Mouse (Mus musculus) heart, embryonic 14.5 days (tissue): Measurements from ENCODE around the gene Nolc1. TPM values are rescaled to one million over a fixed set of nuclear protein-coding genes. Genes with fewer than 3 reads are reported as not detected.

Experiments used
- ATAC-seq: fragments of 200-750 bp; cut with Nextera tagmentation; 2 replicates; pipeline ENCODE4 v1.8.0; 2017; ENCODE audit warnings: low read depth, moderate TSS enrichment; ENCODE audit not compliant: insufficient number of reproducible peaks, insufficient read depth, low FRiP score
- H3K27ac ChIP-seq, 2 experiments: fragments of 200-500 bp in 1 of 2; fragments of 300-500 bp in 1 of 2; sonication (generic) in 1 of 2; replicated peaks in 1 of 2; 2 replicates each; pipeline ENCODE4 v1.5.1; 2012 to 2014; ENCODE audit warnings: low read depth in 2 of 2, low read length in 2 of 2, control low read depth in 1 of 2, mild to moderate bottlenecking in 1 of 2, mixed read lengths in 1 of 2; ENCODE audit not compliant: control insufficient read depth in 1 of 2, insufficient read depth in 1 of 2
- H3K27me3 ChIP-seq: fragments of 300-500 bp; sonication (generic); 2 replicates; pipeline ENCODE4 v1.6.1; 2014; ENCODE audit warnings: mild to moderate bottlenecking, low read length, control low read depth; ENCODE audit not compliant: control insufficient read depth, insufficient read depth
- H3K36me3 ChIP-seq: fragments of 300-500 bp; sonication (generic); 2 replicates; pipeline ENCODE4 v1.6.1; 2014; ENCODE audit warnings: mild to moderate bottlenecking, control low read depth, low read length, mixed read lengths; ENCODE audit not compliant: control insufficient read depth, insufficient read depth
- H3K4me1 ChIP-seq, 2 experiments: fragments of 200-500 bp in 1 of 2; fragments of 300-500 bp in 1 of 2; sonication (generic) in 1 of 2; 2 replicates each; pipeline ENCODE4 v1.6.1; 2012 to 2014; ENCODE audit warnings: low read length in 2 of 2, control low read depth in 1 of 2, mixed read lengths in 1 of 2; ENCODE audit not compliant: control insufficient read depth in 2 of 2, insufficient read depth in 2 of 2
- H3K4me2 ChIP-seq: fragments of 300-500 bp; sonication (generic); 2 replicates; pipeline ENCODE4 v1.6.1; 2014; ENCODE audit warnings: mild to moderate bottlenecking, low read length
- H3K4me3 ChIP-seq, 2 experiments: fragments of 200-500 bp in 1 of 2; fragments of 300-500 bp in 1 of 2; sonication (generic) in 1 of 2; 2 replicates each; pipeline ENCODE4 v1.5.1; 2012 to 2014; ENCODE audit warnings: low read length in 2 of 2, mild to moderate bottlenecking in 2 of 2, control low read depth in 1 of 2, low read depth in 1 of 2, moderate library complexity in 1 of 2; ENCODE audit not compliant: control insufficient read depth in 1 of 2, insufficient read depth in 1 of 2
- H3K9ac ChIP-seq: fragments of 300-500 bp; sonication (generic); 2 replicates; pipeline ENCODE4 v1.6.1; 2014; ENCODE audit warnings: mild to moderate bottlenecking, low read length
- H3K9me3 ChIP-seq: fragments of 300-500 bp; sonication (generic); 2 replicates; pipeline ENCODE4 v1.6.1; 2016; ENCODE audit warnings: low read length, control low read depth; ENCODE audit not compliant: control insufficient read depth
- WGBS: fragments of 180-500 bp; shearing (Covaris S2); extraction: QIAGEN DNeasy Blood & Tissue Kit; methylation state at CpG from one replicate; pipeline ENCODE4 v1.1.7; 2014; 5-methylcytosine and 5-hydroxymethylcytosine counted together
- polyA plus RNA-seq: library from polyadenylated mRNA; unstranded; fragments of >200 nt; fragmentation: Nextera tagmentation; extraction: Ambion mirVana; gene quantifications from 2 replicates; pipeline ENCODE4 v1.2.1, GENCODE M21; 2014

Nolc1 gene
- polyA plus RNA-seq, 1 experiment from 2014 or later = 37.1 TPM

DNA sequence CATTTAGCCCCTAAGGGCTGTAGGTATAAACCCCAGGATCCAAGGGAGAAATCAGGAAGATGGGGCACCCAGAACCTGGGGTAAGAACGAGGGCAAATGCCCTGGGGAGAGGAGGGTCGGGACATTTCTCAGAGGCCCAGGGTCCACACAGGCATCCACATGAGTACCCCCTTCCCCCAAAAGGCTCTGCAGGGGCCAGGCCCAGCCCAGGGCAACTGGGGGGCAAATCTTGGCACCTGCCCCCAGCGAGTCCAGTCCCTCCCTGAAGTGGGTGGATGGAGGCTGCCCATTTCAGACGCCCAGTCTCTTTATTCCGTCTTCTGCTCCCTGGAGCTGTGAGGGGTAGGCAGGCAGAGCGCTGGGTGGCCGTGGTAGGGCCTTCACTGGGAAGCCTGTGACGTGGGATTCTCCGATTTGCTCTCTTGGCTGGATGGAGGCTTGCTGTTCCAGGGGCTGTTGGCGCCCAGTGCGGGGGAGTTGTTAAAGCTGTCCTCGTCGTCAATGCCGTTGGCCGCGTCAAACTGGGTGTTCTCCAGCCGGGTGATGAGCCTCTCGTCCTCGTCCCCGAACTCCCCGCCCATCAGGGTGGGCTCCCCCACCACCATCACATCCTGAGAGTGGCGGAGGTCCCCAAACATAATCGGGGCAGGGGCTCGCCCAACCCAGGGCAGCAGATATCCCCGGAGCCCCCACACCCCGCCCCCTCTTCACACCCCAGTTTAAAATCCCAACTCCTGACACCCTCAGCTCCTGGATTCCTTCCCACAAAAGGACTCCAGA lies 42.7 kb upstream of the Nolc1 start:
- Histone ChIP-seq H3K4me2 (no peak overlapping the region), H3K4me3 (no peak overlapping the region), H3K27ac (no peak overlapping the region), H3K27me3 (no peaks in the 10 kb centered on the region), H3K9me3 (peaks cover 5% of the 10 kb centered on the region; the same call in 1 of the 2 replicates), H3K36me3 (peaks cover 57% of the 10 kb centered on the region), H3K4me1 (peaks cover 13 to 14% of the 10 kb centered on the region in 2 experiments), H3K9ac (no peak overlapping the region)
- ATAC-seq = no peak
- WGBS = 85% methylated on average over 25 of the region's 26 CpGs

DNA sequence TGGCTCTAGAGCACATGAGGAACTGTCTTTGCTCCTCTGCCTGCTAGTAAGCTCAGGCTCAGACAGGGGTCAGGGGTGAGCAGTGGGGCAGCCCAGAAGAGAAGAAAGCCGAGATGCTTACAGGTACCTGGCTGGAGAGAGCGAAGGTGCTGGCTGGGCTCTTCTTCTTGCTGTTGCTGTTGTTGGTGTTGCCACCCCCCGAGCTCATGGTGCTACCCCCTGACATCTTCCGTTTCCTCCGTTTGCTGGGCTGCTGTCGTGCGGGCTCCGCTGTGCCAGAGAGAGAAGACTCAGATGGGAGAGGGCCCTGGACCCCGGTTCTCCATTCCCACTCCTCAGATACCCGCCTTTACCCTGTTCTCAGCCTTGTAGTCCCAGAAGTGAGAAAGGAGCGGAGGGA lies 41.8 kb upstream of the Nolc1 start:
- H3K27me3 ChIP-seq = no peaks in the 10 kb centered on the region
- no peak for ATAC-seq
- H3K9ac ChIP-seq = no peak overlapping the region
- H3K4me1 ChIP-seq = peaks cover 18 to 22% of the 10 kb centered on the region in 2 experiments
- no peak overlapping the region for H3K27ac ChIP-seq
- peaks cover 5% of the 10 kb centered on the region; the same call in 1 of the 2 replicates for H3K9me3 ChIP-seq
- H3K4me3 ChIP-seq = no peak overlapping the region
- H3K4me2 ChIP-seq = no peak overlapping the region
- H3K36me3 ChIP-seq = peaks cover 57% of the 10 kb centered on the region
- WGBS = 95% methylated on average over 11 of the region's 11 CpGs

DNA sequence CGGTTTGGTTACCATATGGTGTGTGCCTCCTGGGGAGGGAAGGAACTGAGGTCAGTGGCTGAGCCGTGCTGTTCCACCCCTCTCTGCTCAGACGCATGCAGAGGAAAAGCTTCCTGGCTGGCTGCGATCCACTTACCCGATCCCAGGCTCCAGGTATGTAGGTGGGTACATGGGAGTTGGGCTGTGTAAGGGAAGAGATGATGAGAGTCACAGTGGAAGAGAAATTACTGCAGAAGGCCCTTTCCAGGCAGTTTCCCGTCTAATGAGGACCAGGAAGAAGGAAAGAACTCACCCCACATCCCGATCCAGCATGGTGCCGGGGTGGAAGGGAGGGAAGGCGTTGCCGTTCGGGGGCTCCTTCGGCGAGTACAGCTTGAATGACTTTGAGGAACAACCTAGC lies 39.7 kb upstream of the Nolc1 start:
- no peak overlapping the region for H3K9ac ChIP-seq
- 84% methylated on average over 13 of the region's 13 CpGs for WGBS
- no peaks in the 10 kb centered on the region for H3K9me3 ChIP-seq
- ATAC-seq = no peak
- peaks cover 54% of the 10 kb centered on the region for H3K36me3 ChIP-seq
- no peak overlapping the region for H3K4me2 ChIP-seq
- no peak overlapping the region for H3K4me3 ChIP-seq
- peaks cover 29 to 37% of the 10 kb centered on the region in 2 experiments for H3K4me1 ChIP-seq
- H3K27ac ChIP-seq = no peak overlapping the region
- no peaks in the 10 kb centered on the region for H3K27me3 ChIP-seq

DNA sequence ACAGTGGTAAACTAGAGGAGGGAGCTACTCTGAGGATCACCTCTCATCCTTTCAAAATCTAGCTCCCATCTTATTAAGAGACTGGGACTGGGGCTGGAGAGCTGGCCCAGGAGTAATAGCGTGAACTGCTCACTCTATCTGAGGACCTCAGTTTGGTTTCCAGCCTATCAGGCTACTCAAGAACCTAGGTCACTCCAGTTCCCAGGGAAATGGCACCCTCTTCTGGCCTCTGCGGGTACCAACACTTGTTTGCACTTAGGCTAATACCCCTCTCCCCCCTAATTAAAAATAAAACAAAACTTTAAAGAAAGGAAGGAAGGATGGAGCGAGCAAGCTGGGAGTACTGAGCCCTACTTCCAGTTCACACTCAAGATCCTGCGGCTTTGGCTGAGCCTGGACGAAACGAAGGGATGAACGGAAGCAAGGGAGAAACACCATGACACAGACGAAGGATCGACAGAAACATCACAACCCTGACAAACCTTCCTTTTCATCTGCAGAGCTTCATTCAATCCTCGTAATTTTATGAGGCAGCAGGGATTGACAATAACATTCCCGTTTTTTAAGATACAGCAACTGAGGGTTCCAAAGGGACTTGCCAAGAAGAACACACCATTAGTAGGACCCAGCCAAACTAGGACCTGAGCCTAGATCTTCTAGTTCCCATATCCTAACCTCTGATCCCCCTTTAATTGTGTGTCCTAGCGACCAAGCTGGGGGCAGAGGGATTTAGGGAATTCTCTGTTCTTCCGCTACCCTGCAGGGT lies 39.0 kb upstream of the Nolc1 start:
- Histone ChIP-seq H3K27ac (0 out of 4 replicates have a peak overlapping the region, but pooled peaks of 1 of the 2 experiments have one; percentile 95), H3K36me3 (peaks cover 48% of the 10 kb centered on the region), H3K9me3 (no peaks in the 10 kb centered on the region), H3K27me3 (no peaks in the 10 kb centered on the region), H3K4me2 (peak overlapping the region; percentile 94), H3K4me1 (peaks cover 35 to 43% of the 10 kb centered on the region in 2 experiments), H3K4me3 (peak overlapping the region; percentile 72 to 91), H3K9ac (peak overlapping the region; percentile 89)
- 70% methylated on average over 13 of the region's 13 CpGs for WGBS
- ATAC-seq = no peak

DNA sequence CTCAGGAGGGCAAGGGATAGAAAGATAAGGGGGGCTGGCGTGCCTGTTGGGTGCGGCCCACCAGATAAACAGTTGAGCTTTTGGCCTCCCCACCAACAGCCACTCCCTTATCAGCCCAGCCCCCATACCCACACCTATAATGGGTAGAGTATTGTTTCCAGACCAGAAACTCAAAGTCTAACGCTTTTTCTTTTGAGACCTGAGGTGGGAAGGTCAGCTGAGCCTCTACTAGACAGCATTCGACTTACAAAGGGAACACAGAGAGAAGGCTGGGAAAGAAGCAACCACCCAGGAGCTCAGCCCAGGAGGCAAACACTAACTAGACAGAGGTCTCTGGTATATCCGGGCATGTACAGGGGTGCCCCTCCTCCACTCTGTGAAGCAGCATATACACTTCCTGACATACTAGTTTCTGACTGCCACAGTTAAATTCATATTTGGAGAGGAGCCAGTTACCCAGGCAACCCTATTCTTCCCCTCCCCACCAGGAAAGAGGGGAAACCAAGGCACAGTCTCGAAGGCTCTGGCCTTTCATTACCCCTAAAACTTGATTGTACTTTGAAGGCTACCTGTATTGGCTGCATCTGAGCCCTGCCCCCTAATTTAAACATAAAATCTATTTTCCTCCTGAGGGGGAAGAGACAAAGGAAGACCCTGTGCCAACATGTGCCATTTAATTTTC lies 38.3 kb upstream of the Nolc1 start:
- ATAC-seq = no peak
- peaks cover 41% of the 10 kb centered on the region for H3K36me3 ChIP-seq
- H3K4me2 ChIP-seq = peak overlapping the region; percentile 94
- H3K4me3 ChIP-seq = peak overlapping the region; percentile 72 to 91
- peak overlapping the region; percentile 89 for H3K9ac ChIP-seq
- H3K4me1 ChIP-seq = peaks cover 38 to 51% of the 10 kb centered on the region in 2 experiments
- H3K9me3 ChIP-seq = no peaks in the 10 kb centered on the region
- no peaks in the 10 kb centered on the region for H3K27me3 ChIP-seq
- WGBS = 14% methylated on average over 6 of the region's 6 CpGs
- peak overlapping the region; percentile 24 to 95; a peak in 3 of 4 replicates for H3K27ac ChIP-seq

DNA sequence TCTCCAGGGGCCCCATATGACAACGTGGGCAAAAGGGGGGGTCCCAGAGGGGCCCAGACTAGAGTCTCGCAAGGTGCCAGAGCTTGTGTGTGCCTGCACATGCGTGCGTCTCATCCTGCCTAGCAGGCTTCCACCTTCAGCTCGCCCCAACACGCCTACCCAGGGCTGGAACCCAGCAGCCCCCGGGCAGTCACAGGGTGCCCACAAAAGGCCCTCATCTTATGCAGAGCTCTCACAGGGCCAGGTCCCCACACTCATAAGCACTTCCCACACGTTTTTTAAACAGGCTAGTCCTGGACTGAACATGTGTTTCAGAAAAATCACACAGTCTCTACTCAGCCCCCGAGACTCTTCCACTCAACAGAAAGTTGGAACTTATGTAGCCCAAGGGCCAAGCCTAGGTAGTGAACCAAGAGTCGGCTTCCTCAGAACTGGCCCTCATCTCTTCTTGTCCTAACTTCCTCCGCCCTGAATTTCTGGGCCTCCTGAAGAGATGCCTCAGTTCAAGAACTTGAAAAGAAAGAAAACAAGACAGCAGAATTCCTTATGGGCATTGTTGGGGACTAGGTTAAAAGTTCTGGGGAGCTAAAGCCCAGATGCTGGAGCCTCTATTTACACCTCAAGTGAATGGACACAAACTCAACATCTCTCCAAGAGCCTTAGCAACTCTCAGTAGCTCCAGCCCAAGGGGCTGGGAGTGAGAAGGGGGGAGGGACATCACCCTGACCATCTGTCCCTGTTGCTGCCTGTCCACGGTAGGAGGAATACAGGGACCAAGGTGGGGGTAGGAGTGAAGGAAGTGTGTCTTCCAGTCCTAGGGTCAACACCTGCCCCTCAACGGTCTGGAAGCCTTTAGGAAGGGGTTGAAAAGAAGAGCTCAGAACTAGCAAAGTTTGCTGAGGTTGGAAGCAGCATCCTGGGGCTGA lies 37.5 kb upstream of the Nolc1 start:
- Histone ChIP-seq H3K9me3 (no peaks in the 10 kb centered on the region), H3K9ac (peak overlapping the region; percentile 89), H3K4me2 (peak overlapping the region; percentile 94), H3K4me3 (peak overlapping the region; percentile 72 to 91), H3K27ac (peak overlapping the region; percentile 16 to 95; a peak in 3 of 4 replicates), H3K4me1 (peaks cover 46 to 59% of the 10 kb centered on the region in 2 experiments), H3K27me3 (no peaks in the 10 kb centered on the region), H3K36me3 (peaks cover 33% of the 10 kb centered on the region)
- ATAC-seq = no peak
- 18% methylated on average over 13 of the region's 13 CpGs for WGBS
